Mouse (Mus musculus) megakaryocyte progenitor cell, adult 5-6 weeks (primary cell): Measurements from ENCODE around the gene Krtap20-2. TPM values are rescaled to one million over a fixed set of nuclear protein-coding genes. Genes with fewer than 3 reads are reported as not detected.
"Not testable (repeated sequence)": the region's sequence is repeated elsewhere in the genome, so short reads cannot be mapped to it uniquely, and the experiment has no call there.

Experiments used
- ATAC-seq: replicated peaks from 2 replicates; pipeline ENCODE4 v1.8.0; 2016; ENCODE audit warnings: mild to moderate bottlenecking, moderate TSS enrichment, inconsistent platforms; ENCODE audit not compliant: poor library complexity
- total RNA-seq, 2 experiments: library from RNA; stranded (forward) in 1 of 2; stranded (reverse) in 1 of 2; fragments of 157-497, 149-512 nt in 1 of 2; fragments of 200-1000 nt in 1 of 2; gene quantifications; 2 replicates each; pipeline versions ENCODE4 v1.2.3 to v1.2.4; 2015 to 2017

The Krtap20-2 gene
- total RNA-seq (2015) (not detected in 2 replicates), total RNA-seq (2017) (not detected in 2 replicates)

GRCm38 (mm10) chr16:89205561-89205960 lies at the start of gene Krtap20-2:
Krtap20-2 (plus strand) TSS chr16:89205861.
- no peak for ATAC-seq

- no peak for ATAC-seq
Observed at GRCm38 (mm10) chr16:89157652-89158051, 48.0 kb upstream of the Krtap20-2 start, which contains the start of gene Gm9789. Gm9789 (plus strand) TSS chr16:89157952.

GRCm38 (mm10) chr16:89169190-89169589 lies 36.5 kb upstream of the Krtap20-2 start, which contains the start of gene Gm7735:
Gm7735 (plus strand) TSS chr16:89169490.
- ATAC-seq, result not testable (repeated sequence)

GRCm38 (mm10) chr16:89174435-89174834 lies 31.2 kb upstream of the Krtap20-2 start, which contains the start of gene 1110057P08Rik:
1110057P08Rik (plus strand) TSS chr16:89174735.
- no peak for ATAC-seq

GRCm38 (mm10) chr16:89188621-89189020 lies 17.0 kb upstream of the Krtap20-2 start:
- ATAC-seq, result no peak

Other genes with a start within 250 kb of the Krtap20-2 start
- gene Krtap16-3, start 243.0 kb upstream of the Krtap20-2 start, total RNA-seq (2015), result not detected in 2 replicates
- gene Krtap16-3, start 243.0 kb upstream of the Krtap20-2 start, total RNA-seq (2017), result not detected in 2 replicates
- not detected in 2 replicates for gene Krtap22-2, start 195.1 kb upstream of the Krtap20-2 start, total RNA-seq (2015)
- gene Krtap22-2, start 195.1 kb upstream of the Krtap20-2 start, total RNA-seq (2017), result not detected in 2 replicates
- not detected in 2 replicates for gene Gm10229, start 190.6 kb upstream of the Krtap20-2 start, total RNA-seq (2015)
- not detected in 2 replicates for gene Gm10229, start 190.6 kb upstream of the Krtap20-2 start, total RNA-seq (2017)
- gene Krtap6-1, start 174.2 kb upstream of the Krtap20-2 start, total RNA-seq (2015), result not detected in 2 replicates
- gene Krtap6-1, start 174.2 kb upstream of the Krtap20-2 start, total RNA-seq (2017), result not detected in 2 replicates
- gene Gm10228, start 164.4 kb upstream of the Krtap20-2 start, total RNA-seq (2015), result not detected in 2 replicates
- not detected in 2 replicates for gene Gm10228, start 164.4 kb upstream of the Krtap20-2 start, total RNA-seq (2017)
- gene Krtap6-5, start 158.0 kb upstream of the Krtap20-2 start, total RNA-seq (2015), result not detected in 2 replicates
- not detected in 2 replicates for gene Krtap6-5, start 158.0 kb upstream of the Krtap20-2 start, total RNA-seq (2017)
- not detected in 2 replicates for gene 1110025L11Rik, start 141.9 kb upstream of the Krtap20-2 start, total RNA-seq (2015)
- gene 1110025L11Rik, start 141.9 kb upstream of the Krtap20-2 start, total RNA-seq (2017), result not detected in 2 replicates
- not detected in 2 replicates for gene Krtap6-3, start 121.8 kb upstream of the Krtap20-2 start, total RNA-seq (2015)
- gene Krtap6-3, start 121.8 kb upstream of the Krtap20-2 start, total RNA-seq (2017), result not detected in 2 replicates
- not detected in 2 replicates for gene Gm6358, start 65.0 kb upstream of the Krtap20-2 start, total RNA-seq (2015)
- gene Gm6358, start 65.0 kb upstream of the Krtap20-2 start, total RNA-seq (2017), result not detected in 2 replicates
- not detected in 2 replicates for gene Gm10061, start 54.8 kb upstream of the Krtap20-2 start, total RNA-seq (2015)
- not detected in 2 replicates for gene Gm10061, start 54.8 kb upstream of the Krtap20-2 start, total RNA-seq (2017)
- gene Gm9789, start 47.9 kb upstream of the Krtap20-2 start, total RNA-seq (2015), result not detected in 2 replicates
- not detected in 2 replicates for gene Gm9789, start 47.9 kb upstream of the Krtap20-2 start, total RNA-seq (2017)
- not detected in 2 replicates for gene Gm7735, start 36.4 kb upstream of the Krtap20-2 start, total RNA-seq (2015)
- gene Gm7735, start 36.4 kb upstream of the Krtap20-2 start, total RNA-seq (2017), result not detected in 2 replicates
- not detected in 2 replicates for gene 1110057P08Rik, start 31.1 kb upstream of the Krtap20-2 start, total RNA-seq (2015)
- not detected in 2 replicates for gene 1110057P08Rik, start 31.1 kb upstream of the Krtap20-2 start, total RNA-seq (2017)
- gene Krtap21-1, start 198.0 kb downstream of the Krtap20-2 start, total RNA-seq (2015), result not detected in 2 replicates
- not detected in 2 replicates for gene Krtap21-1, start 198.0 kb downstream of the Krtap20-2 start, total RNA-seq (2017)
- gene Krtap6-2, start 214.2 kb downstream of the Krtap20-2 start, total RNA-seq (2015), result not detected in 2 replicates
- gene Krtap6-2, start 214.2 kb downstream of the Krtap20-2 start, total RNA-seq (2017), result not detected in 2 replicates